Mouse (Mus musculus): ENCODE results near the gene Vmn1r113.
"Not testable (repeated sequence)": the region's sequence is repeated elsewhere in the genome, so short reads cannot be mapped to it uniquely, and the experiment has no call there.

GRCm38 (mm10) chr7:20812086-20812485 is 25.0 kb downstream of the Vmn1r113 start, which contains the start of gene Vmn1r114:
- not testable (repeated sequence) for TF ChIP-seq POLR2A, CTCF (IDR thresholded peaks at IDR 0.05; ENCODE audit: extremely low read depth, insufficient read depth, low read length)
